Mouse (Mus musculus): ENCODE data around the gene Arl3. TPM values are rescaled to one million over a fixed set of nuclear protein-coding genes. Genes with fewer than 3 reads are reported as not detected.

The Arl3 gene
- polyA plus RNA-seq, 1 experiment from 2014 or later = 134 TPM

DNA sequence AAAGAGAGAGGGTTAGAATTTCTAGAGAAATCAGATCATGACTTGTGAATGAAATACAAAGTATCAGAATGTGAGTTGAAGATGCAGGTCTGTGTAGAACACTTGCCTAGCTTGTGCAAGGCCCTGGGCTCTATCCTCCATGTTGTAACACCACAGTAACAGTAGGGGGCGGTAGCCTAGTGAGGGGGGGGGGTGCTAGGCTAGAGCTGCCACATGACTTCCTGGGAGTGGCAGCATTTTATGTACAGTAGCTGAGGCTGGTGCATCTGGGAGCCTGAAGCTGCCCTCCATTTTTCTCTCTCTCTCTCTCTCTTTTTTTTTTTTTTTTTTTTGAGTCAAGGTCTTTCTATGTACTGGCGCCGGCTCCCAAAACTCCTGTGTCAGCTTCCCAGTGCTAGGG lies 62.2 kb downstream of the Arl3 start:
- Histone ChIP-seq H3K27ac (replicated peaks; ENCODE audit: low read depth, low read length) (no peak overlapping the region), H3K27me3 (ENCODE audit: control insufficient read depth, insufficient read depth, low read length) (no peaks in the 10 kb centered on the region), H3K4me3 (replicated peaks; ENCODE audit: low read depth, low read length) (no peak overlapping the region), H3K36me3 (ENCODE audit: control insufficient read depth, insufficient read depth, low read length) (peaks cover 88% of the 10 kb centered on the region), H3K9ac (replicated peaks; ENCODE audit: low read length) (no peak overlapping the region), H3K9me3 (ENCODE audit: control insufficient read depth, low read length) (no peaks in the 10 kb centered on the region), H3K4me2 (ENCODE audit: low read length) (no peak overlapping the region), H3K4me1 (ENCODE audit: control insufficient read depth, insufficient read depth, low read length) (peaks cover 32% of the 10 kb centered on the region)
- DNase-seq (peak; percentile 30), ATAC-seq (ENCODE audit: low FRiP score, low TSS enrichment) (no peak)
- WGBS = 62% methylated on average over 3 of the region's 3 CpGs

- ATAC-seq (ENCODE audit: low FRiP score, low TSS enrichment) = no peak
Measured at GRCm38 (mm10) chr19:46510401-46510800, 62.6 kb downstream of the Arl3 start.

GRCm38 (mm10) chr19:46509736-46510135 lies 63.3 kb downstream of the Arl3 start:
- no peaks in the 10 kb centered on the region for H3K27me3 ChIP-seq (ENCODE audit: control insufficient read depth, insufficient read depth, low read length)
- H3K4me3 ChIP-seq (replicated peaks; ENCODE audit: low read depth, low read length) = no peak overlapping the region
- no peak overlapping the region for H3K9ac ChIP-seq (replicated peaks; ENCODE audit: low read length)
- DNase-seq = no peak
- H3K9me3 ChIP-seq (ENCODE audit: control insufficient read depth, low read length) = no peaks in the 10 kb centered on the region
- H3K4me2 ChIP-seq (ENCODE audit: low read length) = no peak overlapping the region; the same call in 1 of the 2 replicates
- peaks cover 43% of the 10 kb centered on the region for H3K4me1 ChIP-seq (ENCODE audit: control insufficient read depth, insufficient read depth, low read length)
- H3K27ac ChIP-seq (replicated peaks; ENCODE audit: low read depth, low read length) = no peak overlapping the region; the same call in 1 of the 2 replicates
- peaks cover 83% of the 10 kb centered on the region for H3K36me3 ChIP-seq (ENCODE audit: control insufficient read depth, insufficient read depth, low read length)
- ATAC-seq (ENCODE audit: low FRiP score, low TSS enrichment) = no peak
- WGBS = 89% methylated on average over 4 of the region's 4 CpGs

More at GRCm38 (mm10) chr19:46510401-46510800, 62.6 kb downstream of the Arl3 start:
- H3K27ac ChIP-seq (replicated peaks; ENCODE audit: low read depth, low read length) = no peak overlapping the region; the same call in 1 of the 2 replicates
- no peak overlapping the region for H3K9ac ChIP-seq (replicated peaks; ENCODE audit: low read length)
- H3K27me3 ChIP-seq (ENCODE audit: control insufficient read depth, insufficient read depth, low read length) = no peaks in the 10 kb centered on the region
- no peak overlapping the region for H3K4me3 ChIP-seq (replicated peaks; ENCODE audit: low read depth, low read length)
- H3K36me3 ChIP-seq (ENCODE audit: control insufficient read depth, insufficient read depth, low read length) = peaks cover 87% of the 10 kb centered on the region
- H3K9me3 ChIP-seq (ENCODE audit: control insufficient read depth, low read length) = no peaks in the 10 kb centered on the region
- WGBS = 83% methylated on average over 5 of the region's 5 CpGs
- peaks cover 36% of the 10 kb centered on the region for H3K4me1 ChIP-seq (ENCODE audit: control insufficient read depth, insufficient read depth, low read length)
- DNase-seq = no peak
- no peak overlapping the region for H3K4me2 ChIP-seq (ENCODE audit: low read length)

GRCm38 (mm10) chr19:46509202-46509601 lies 63.8 kb downstream of the Arl3 start:
- peak overlapping the region; percentile 4; the same call in 1 of the 2 replicates for H3K4me2 ChIP-seq (ENCODE audit: low read length)
- no peak overlapping the region for H3K27ac ChIP-seq (replicated peaks; ENCODE audit: low read depth, low read length)
- no peak overlapping the region for H3K4me3 ChIP-seq (replicated peaks; ENCODE audit: low read depth, low read length)
- peaks cover 77% of the 10 kb centered on the region for H3K36me3 ChIP-seq (ENCODE audit: control insufficient read depth, insufficient read depth, low read length)
- H3K9ac ChIP-seq (replicated peaks; ENCODE audit: low read length) = no peak overlapping the region
- no peaks in the 10 kb centered on the region for H3K27me3 ChIP-seq (ENCODE audit: control insufficient read depth, insufficient read depth, low read length)
- H3K9me3 ChIP-seq (ENCODE audit: control insufficient read depth, low read length) = no peaks in the 10 kb centered on the region
- DNase-seq (no peak), ATAC-seq (ENCODE audit: low FRiP score, low TSS enrichment) (no peak)
- peaks cover 46% of the 10 kb centered on the region for H3K4me1 ChIP-seq (ENCODE audit: control insufficient read depth, insufficient read depth, low read length)
- WGBS = 84% methylated on average over 3 of the region's 3 CpGs

GRCm38 (mm10) chr19:46508738-46509137 lies 64.3 kb downstream of the Arl3 start:
- Histone ChIP-seq H3K4me3 (replicated peaks; ENCODE audit: low read depth, low read length) (no peak overlapping the region), H3K9me3 (ENCODE audit: control insufficient read depth, low read length) (no peaks in the 10 kb centered on the region), H3K27ac (replicated peaks; ENCODE audit: low read depth, low read length) (no peak overlapping the region), H3K4me2 (ENCODE audit: low read length) (peak overlapping the region; percentile 4; the same call in 1 of the 2 replicates), H3K4me1 (ENCODE audit: control insufficient read depth, insufficient read depth, low read length) (peaks cover 46% of the 10 kb centered on the region), H3K9ac (replicated peaks; ENCODE audit: low read length) (no peak overlapping the region), H3K27me3 (ENCODE audit: control insufficient read depth, insufficient read depth, low read length) (no peaks in the 10 kb centered on the region), H3K36me3 (ENCODE audit: control insufficient read depth, insufficient read depth, low read length) (peaks cover 73% of the 10 kb centered on the region)
- ATAC-seq (ENCODE audit: low FRiP score, low TSS enrichment) = no peak
- 71% methylated on average over 3 of the region's 3 CpGs for WGBS
- DNase-seq = no peak

- peaks cover 46% of the 10 kb centered on the region for H3K4me1 ChIP-seq (ENCODE audit: control insufficient read depth, insufficient read depth, low read length)
- peak overlapping the region; percentile 66; the same call in 1 of the 2 replicates for H3K9ac ChIP-seq (replicated peaks; ENCODE audit: low read length)
- H3K36me3 ChIP-seq (ENCODE audit: control insufficient read depth, insufficient read depth, low read length) = peaks cover 64% of the 10 kb centered on the region
- WGBS = 83% methylated on average over 1 of the region's 1 CpGs
- ATAC-seq (ENCODE audit: low FRiP score, low TSS enrichment) (no peak), DNase-seq (no peak)
- peak overlapping the region; percentile 99 for H3K4me2 ChIP-seq (ENCODE audit: low read length)
- H3K9me3 ChIP-seq (ENCODE audit: control insufficient read depth, low read length) = no peaks in the 10 kb centered on the region
- no peaks in the 10 kb centered on the region for H3K27me3 ChIP-seq (ENCODE audit: control insufficient read depth, insufficient read depth, low read length)
- peak overlapping the region; percentile 98 for H3K27ac ChIP-seq (replicated peaks; ENCODE audit: low read depth, low read length)
- peak overlapping the region; percentile 98; the same call in 1 of the 2 replicates for H3K4me3 ChIP-seq (replicated peaks; ENCODE audit: low read depth, low read length)
Measured at GRCm38 (mm10) chr19:46507806-46508205, 65.2 kb downstream of the Arl3 start.

DNA sequence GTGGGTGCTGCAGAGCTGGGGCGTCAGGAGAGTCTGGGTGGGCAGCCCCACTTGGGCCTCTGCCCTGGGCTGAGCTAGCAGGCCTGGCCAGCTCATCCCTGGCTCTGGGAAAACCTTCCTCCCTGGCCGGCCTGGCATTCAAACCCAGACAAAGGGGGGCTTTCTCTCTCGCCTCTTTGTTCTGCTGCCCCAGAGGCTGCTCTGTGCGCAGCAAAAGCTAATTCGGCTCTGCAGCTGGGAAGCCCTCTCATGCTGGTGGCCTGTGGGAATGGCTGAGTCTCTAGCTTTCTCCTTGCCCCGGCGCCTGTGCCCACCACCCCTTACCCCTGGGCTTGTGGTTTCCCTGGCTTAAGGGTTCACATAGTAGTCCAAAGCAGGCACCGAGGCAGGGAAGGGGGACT lies 65.8 kb downstream of the Arl3 start:
- peak overlapping the region; percentile 98 for H3K27ac ChIP-seq (replicated peaks; ENCODE audit: low read depth, low read length)
- peak overlapping the region; percentile 99 for H3K4me2 ChIP-seq (ENCODE audit: low read length)
- no peaks in the 10 kb centered on the region for H3K27me3 ChIP-seq (ENCODE audit: control insufficient read depth, insufficient read depth, low read length)
- WGBS = 8% methylated on average over 8 of the region's 8 CpGs
- peak; percentile 25; the same call in 1 of the 2 replicates for ATAC-seq (ENCODE audit: low FRiP score, low TSS enrichment)
- DNase-seq = peak; percentile 77
- H3K9ac ChIP-seq (replicated peaks; ENCODE audit: low read length) = peak overlapping the region; percentile 66
- H3K9me3 ChIP-seq (ENCODE audit: control insufficient read depth, low read length) = no peaks in the 10 kb centered on the region
- H3K36me3 ChIP-seq (ENCODE audit: control insufficient read depth, insufficient read depth, low read length) = peaks cover 58% of the 10 kb centered on the region
- peaks cover 46% of the 10 kb centered on the region for H3K4me1 ChIP-seq (ENCODE audit: control insufficient read depth, insufficient read depth, low read length)
- peak overlapping the region; percentile 98 for H3K4me3 ChIP-seq (replicated peaks; ENCODE audit: low read depth, low read length)

DNA sequence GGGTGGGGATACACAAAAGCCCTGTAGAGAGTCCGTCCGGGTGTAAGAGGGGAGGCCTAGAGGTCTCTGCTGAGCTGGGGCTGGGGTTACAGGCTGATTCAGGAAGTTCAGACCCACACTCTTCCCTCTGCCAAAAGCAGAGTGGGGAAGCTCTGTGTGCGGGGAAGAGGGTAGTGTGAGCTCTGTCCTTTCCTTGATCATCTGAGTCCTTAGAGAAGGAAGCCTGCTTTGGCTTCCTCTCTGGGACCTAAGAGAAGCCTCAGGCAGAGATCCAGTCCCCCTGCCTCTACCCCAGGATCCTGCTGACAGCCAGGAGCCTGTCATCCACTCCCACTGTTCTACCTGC lies 66.7 kb downstream of the Arl3 start:
- H3K4me2 ChIP-seq (ENCODE audit: low read length) = peak overlapping the region; percentile 99
- H3K36me3 ChIP-seq (ENCODE audit: control insufficient read depth, insufficient read depth, low read length) = peaks cover 50% of the 10 kb centered on the region
- H3K27ac ChIP-seq (replicated peaks; ENCODE audit: low read depth, low read length) = peak overlapping the region; percentile 98
- H3K4me3 ChIP-seq (replicated peaks; ENCODE audit: low read depth, low read length) = peak overlapping the region; percentile 98
- WGBS = 27% methylated on average over 3 of the region's 3 CpGs
- no peak for ATAC-seq (ENCODE audit: low FRiP score, low TSS enrichment)
- peaks cover 46% of the 10 kb centered on the region for H3K4me1 ChIP-seq (ENCODE audit: control insufficient read depth, insufficient read depth, low read length)
- H3K9me3 ChIP-seq (ENCODE audit: control insufficient read depth, low read length) = no peaks in the 10 kb centered on the region
- no peak for DNase-seq
- peak overlapping the region; percentile 66 for H3K9ac ChIP-seq (replicated peaks; ENCODE audit: low read length)
- no peaks in the 10 kb centered on the region for H3K27me3 ChIP-seq (ENCODE audit: control insufficient read depth, insufficient read depth, low read length)

DNA sequence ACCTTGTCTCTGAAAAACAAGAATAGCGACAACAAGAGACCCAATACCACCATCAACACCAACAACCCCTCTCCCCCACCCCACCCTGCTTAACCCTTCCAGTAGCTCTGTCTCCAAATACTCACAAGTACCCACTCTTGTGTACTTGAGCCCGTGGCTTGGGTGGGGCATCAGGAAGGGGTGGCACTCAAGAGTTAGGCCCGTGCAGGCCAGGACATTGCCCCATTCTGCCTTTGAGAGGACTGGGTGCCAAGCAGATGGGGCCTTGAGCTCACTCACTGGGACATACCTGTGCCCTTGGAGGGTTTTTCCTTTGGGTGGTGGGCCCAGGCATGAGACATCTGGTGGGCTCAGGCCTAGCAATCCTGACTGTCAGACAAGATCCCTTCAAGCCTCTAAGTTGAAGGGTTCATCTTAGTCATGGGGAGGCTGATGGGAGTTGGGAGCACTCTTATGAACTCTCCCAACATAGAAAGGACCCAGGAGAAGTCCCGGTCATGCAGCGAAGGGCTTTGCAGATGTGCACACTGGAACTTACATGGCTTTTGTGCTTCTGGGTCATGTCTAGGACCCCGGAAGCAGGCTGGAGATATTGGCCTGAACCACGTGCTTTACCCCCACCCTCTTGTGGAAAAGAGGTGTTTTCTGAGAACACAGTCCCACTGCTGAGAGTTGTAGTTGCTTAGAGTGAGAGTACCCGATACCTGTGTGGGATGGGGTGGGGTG lies 67.2 kb downstream of the Arl3 start:
- peak overlapping the region; percentile 98; the same call in 1 of the 2 replicates for H3K27ac ChIP-seq (replicated peaks; ENCODE audit: low read depth, low read length)
- 66% methylated on average over 8 of the region's 8 CpGs for WGBS
- no peak for ATAC-seq (ENCODE audit: low FRiP score, low TSS enrichment)

More for the DNA sequence above, 67.2 kb downstream of the Arl3 start:
- H3K4me1 ChIP-seq (ENCODE audit: control insufficient read depth, insufficient read depth, low read length) = peaks cover 46% of the 10 kb centered on the region
- peaks cover 48% of the 10 kb centered on the region for H3K36me3 ChIP-seq (ENCODE audit: control insufficient read depth, insufficient read depth, low read length)
- peak overlapping the region; percentile 66 for H3K9ac ChIP-seq (replicated peaks; ENCODE audit: low read length)
- H3K4me2 ChIP-seq (ENCODE audit: low read length) = peak overlapping the region; percentile 99
- H3K9me3 ChIP-seq (ENCODE audit: control insufficient read depth, low read length) = no peaks in the 10 kb centered on the region
- no peak for DNase-seq
- H3K27me3 ChIP-seq (ENCODE audit: control insufficient read depth, insufficient read depth, low read length) = no peaks in the 10 kb centered on the region
- peak overlapping the region; percentile 98 for H3K4me3 ChIP-seq (replicated peaks; ENCODE audit: low read depth, low read length)

Data from midbrain, embryonic 14.5 days (tissue).